Mouse (Mus musculus): Measurements from ENCODE around the gene Olfr1440.

DNA sequence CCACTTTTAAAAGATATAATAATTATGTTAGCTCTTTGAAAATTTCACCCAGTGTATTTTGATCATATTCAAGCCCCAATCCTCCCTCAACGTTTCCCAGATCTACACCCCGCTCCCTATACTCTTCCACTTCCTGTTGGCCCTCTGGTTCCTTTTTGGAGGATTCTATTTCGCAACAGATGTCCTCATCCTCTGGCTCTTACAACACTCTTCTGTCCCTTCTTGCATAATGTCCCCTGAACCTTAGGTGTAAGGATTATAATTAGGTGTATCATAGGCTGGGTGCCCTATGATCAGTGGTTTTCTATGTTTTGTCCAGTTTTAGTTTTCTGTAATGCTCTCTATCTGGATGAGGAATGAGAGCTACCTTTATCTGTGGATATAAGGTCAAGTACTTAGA is 57.9 kb downstream of the Olfr1440 start:
- TF ChIP-seq CTCF (IDR thresholded peaks at IDR 0.05; ENCODE audit: borderline replicate concordance, insufficient read depth, low read depth, low read length) = no peak
- TF ChIP-seq POLR2A (IDR thresholded peaks at IDR 0.05; ENCODE audit: borderline replicate concordance, insufficient read depth, low read length) = no peak

All from cerebellum, adult 2 months (tissue).